Mouse (Mus musculus) right cerebral cortex, postnatal 14 days (tissue): ENCODE results near the gene Cdca5.
"Not testable (repeated sequence)": the region's sequence is repeated elsewhere in the genome, so short reads cannot be mapped to it uniquely, and the experiment has no call there.

Source experiments
- DNase-seq: peaks from one replicate; pipeline ENCODE4 v3.0.0; 2022

The Cdca5 gene

GRCm38 (mm10) chr19:6084478-6085248 is at the start of gene Cdca5, which contains the start of gene Zfpl1:
TSS of gene Cdca5 (plus strand) at chr19:6084983.
TSS of gene Zfpl1 (minus strand) at chr19:6084956.
- peak; percentile 95 for DNase-seq

GRCm38 (mm10) chr19:6035966-6036585 is 48.7 kb upstream of the Cdca5 start:
- DNase-seq: no peak

GRCm38 (mm10) chr19:6037695-6038094 is 47.1 kb upstream of the Cdca5 start:
- no peak for DNase-seq

GRCm38 (mm10) chr19:6038326-6038725 is 46.5 kb upstream of the Cdca5 start:
- DNase-seq: no peak

- no peak for DNase-seq
Measured at GRCm38 (mm10) chr19:6040002-6040401, 44.8 kb upstream of the Cdca5 start.

- no peak for DNase-seq
Measured at GRCm38 (mm10) chr19:6042293-6042692, 42.5 kb upstream of the Cdca5 start.

- not testable (repeated sequence) for DNase-seq
Measured at GRCm38 (mm10) chr19:6044102-6044501, 40.7 kb upstream of the Cdca5 start.

- no peak for DNase-seq
Measured at GRCm38 (mm10) chr19:6045366-6046293, 39.2 kb upstream of the Cdca5 start.

GRCm38 (mm10) chr19:6046294-6047153 is 38.3 kb upstream of the Cdca5 start, which contains the start of gene Syvn1:
TSS of gene Syvn1 (plus strand) at chr19:6046576.
- DNase-seq: peak; percentile 89

GRCm38 (mm10) chr19:6047154-6047898 is 37.5 kb upstream of the Cdca5 start:
- no peak for DNase-seq

- DNase-seq: no peak
Measured at GRCm38 (mm10) chr19:6047899-6048166, 37.0 kb upstream of the Cdca5 start.

GRCm38 (mm10) chr19:6048681-6049410 is 35.9 kb upstream of the Cdca5 start:
- no peak for DNase-seq

- no peak for DNase-seq
Measured at GRCm38 (mm10) chr19:6052516-6052915, 32.3 kb upstream of the Cdca5 start.

GRCm38 (mm10) chr19:6054296-6054695 is 30.5 kb upstream of the Cdca5 start:
- no peak for DNase-seq

GRCm38 (mm10) chr19:6056696-6057095 is 28.1 kb upstream of the Cdca5 start:
- DNase-seq: no peak

GRCm38 (mm10) chr19:6057313-6058096 is 27.3 kb upstream of the Cdca5 start, which contains the start of the genes Mrpl49 and Fau:
TSS of gene Mrpl49 (minus strand) at chr19:6057785.
TSS of gene Fau (plus strand) at chr19:6057844.
- DNase-seq: peak; percentile 100

GRCm38 (mm10) chr19:6058513-6058912 is 26.3 kb upstream of the Cdca5 start:
- no peak for DNase-seq

GRCm38 (mm10) chr19:6058966-6059365 is 25.8 kb upstream of the Cdca5 start:
- DNase-seq: no peak

GRCm38 (mm10) chr19:6061021-6061533 is 23.7 kb upstream of the Cdca5 start, which contains the start of gene Znhit2:
TSS of gene Znhit2 (plus strand) at chr19:6061192.
- DNase-seq: peak; percentile 90
